8 mouse cellular contexts compared by ENCODE assay signal in genomic region chr14:25738591-25739001, GRCm38 (mm10). TPM values are rescaled to one million over a fixed set of nuclear protein-coding genes. Genes with fewer than 3 reads are reported as not detected.
DNase-seq lines count a peak whose midpoint lies in the region; ATAC-seq and TF ChIP-seq lines count a peak whose summit lies in the region.

No protein-coding gene starts in this region.

- WGBS in embryonic facial prominence, embryonic 14.5 days = 21% methylated on average over 14 of the region's 14 CpGs
- 16% methylated on average over 14 of the region's 14 CpGs for WGBS in heart, postnatal 0 days
- 65% methylated on average over 14 of the region's 14 CpGs for WGBS in liver, embryonic 11.5 days
- WGBS in midbrain, embryonic 13.5 days = 64% methylated on average over 14 of the region's 14 CpGs

- H3K4me3 ChIP-seq in embryonic facial prominence, embryonic 14.5 days (ENCODE audit: low read depth, low read length) = no peak overlapping the region
- no peak overlapping the region for H3K4me3 ChIP-seq in heart, postnatal 0 days (ENCODE audit: low read depth, low read length)
- no peak overlapping the region for H3K4me3 ChIP-seq in liver, embryonic 11.5 days (ENCODE audit: low read depth, low read length)
- no peak overlapping the region for H3K4me3 ChIP-seq in midbrain, embryonic 13.5 days (replicated peaks)

- H3K4me2 ChIP-seq in embryonic facial prominence, embryonic 14.5 days (ENCODE audit: low read depth, low read length) = no peak overlapping the region
- H3K4me2 ChIP-seq in heart, postnatal 0 days (ENCODE audit: low read depth, low read length) = no peak overlapping the region
- no peak overlapping the region for H3K4me2 ChIP-seq in liver, embryonic 11.5 days
- no peak overlapping the region for H3K4me2 ChIP-seq in midbrain, embryonic 13.5 days (replicated peaks)

- TF ChIP-seq EP300 in heart, postnatal 0 days (IDR thresholded peaks at IDR 0.05; ENCODE audit: low read depth) = peak; percentile 78; the same call in 1 of the 2 replicates

- ATAC-seq in embryonic facial prominence, embryonic 14.5 days (ENCODE audit: low read depth) = peak; percentile 53
- ATAC-seq in heart, postnatal 0 days (ENCODE audit: insufficient read depth, low read depth) = peak; percentile 70
- ATAC-seq in liver, embryonic 11.5 days (replicated peaks; ENCODE audit: low FRiP score) = no peak
- no peak for ATAC-seq in midbrain, embryonic 13.5 days

- no peak for TF ChIP-seq CTCF in heart, postnatal 0 days (IDR thresholded peaks at IDR 0.05; ENCODE audit: low read depth)

- DNase-seq in left cerebral cortex, postnatal 4 days = peak; percentile 66
- no peak for DNase-seq in left cerebral cortex, adult 9 months (ENCODE audit: low spot score in 2 of 2)
- DNase-seq in embryonic facial prominence, embryonic 14.5 days (ENCODE audit: low spot score) = peak; percentile 86
- peak; percentile 88 for DNase-seq in heart, postnatal 0 days (ENCODE audit: low spot score)
- no peak for DNase-seq in liver, embryonic 11.5 days (ENCODE audit: low spot score)
- DNase-seq in frontal cortex, postnatal 25 days (ENCODE audit: low spot score in 2 of 2) = no peak
- DNase-seq in ovary, postnatal 10 days (ENCODE audit: low spot score) = no peak

- H3K4me1 ChIP-seq in embryonic facial prominence, embryonic 14.5 days (ENCODE audit: control insufficient read depth, insufficient read depth, low read length) = peaks cover 60% of the 10 kb centered on the region
- H3K4me1 ChIP-seq in heart, postnatal 0 days (ENCODE audit: control insufficient read depth, insufficient read depth) = peaks cover 64% of the 10 kb centered on the region
- H3K4me1 ChIP-seq in liver, embryonic 11.5 days (replicated peaks; ENCODE audit: control insufficient read depth, insufficient read depth, low read length) = peaks cover 17% of the 10 kb centered on the region
- H3K4me1 ChIP-seq in midbrain, embryonic 13.5 days (replicated peaks) = peaks cover 30% of the 10 kb centered on the region

- intact Hi-C loops in left cerebral cortex, postnatal 4 days (cut with DNase I) = no loop called here

- H3K9ac ChIP-seq in embryonic facial prominence, embryonic 14.5 days (ENCODE audit: low read depth, low read length) = peak overlapping the region; percentile 40; the same call in 1 of the 2 replicates
- H3K9ac ChIP-seq in heart, postnatal 0 days (replicated peaks; ENCODE audit: low read depth, low read length) = no peak overlapping the region
- H3K9ac ChIP-seq in liver, embryonic 11.5 days (ENCODE audit: low read depth, low read length) = no peak overlapping the region
- H3K9ac ChIP-seq in midbrain, embryonic 13.5 days (replicated peaks) = no peak overlapping the region

- H3K27me3 ChIP-seq in embryonic facial prominence, embryonic 14.5 days (replicated peaks; ENCODE audit: control insufficient read depth, insufficient read depth, low read length) = no peaks in the 10 kb centered on the region
- H3K27me3 ChIP-seq in heart, postnatal 0 days (ENCODE audit: control insufficient read depth, insufficient read depth, low read length) = no peaks in the 10 kb centered on the region
- H3K27me3 ChIP-seq in liver, embryonic 11.5 days (replicated peaks; ENCODE audit: control insufficient read depth, insufficient read depth, low read length) = no peaks in the 10 kb centered on the region; the same call in 1 of the 2 replicates
- H3K27me3 ChIP-seq in midbrain, embryonic 13.5 days = no peaks in the 10 kb centered on the region

- peaks cover 10% of the 10 kb centered on the region; the same call in 1 of the 2 replicates for H3K36me3 ChIP-seq in embryonic facial prominence, embryonic 14.5 days (ENCODE audit: control insufficient read depth, insufficient read depth, low read length)
- H3K36me3 ChIP-seq in heart, postnatal 0 days (replicated peaks; ENCODE audit: control insufficient read depth, insufficient read depth, low read length) = peaks cover 17% of the 10 kb centered on the region
- H3K36me3 ChIP-seq in liver, embryonic 11.5 days (ENCODE audit: control insufficient read depth, insufficient read depth, low read length) = peaks cover 2% of the 10 kb centered on the region; the same call in 1 of the 2 replicates
- no peaks in the 10 kb centered on the region for H3K36me3 ChIP-seq in midbrain, embryonic 13.5 days

- H3K9me3 ChIP-seq in embryonic facial prominence, embryonic 14.5 days (ENCODE audit: control insufficient read depth, low read length) = no peaks in the 10 kb centered on the region
- H3K9me3 ChIP-seq in heart, postnatal 0 days (replicated peaks; ENCODE audit: control insufficient read depth, low read length) = no peaks in the 10 kb centered on the region
- H3K9me3 ChIP-seq in liver, embryonic 11.5 days (ENCODE audit: control insufficient read depth, low read length) = no peaks in the 10 kb centered on the region
- H3K9me3 ChIP-seq in midbrain, embryonic 13.5 days = no peaks in the 10 kb centered on the region

- H3K27ac ChIP-seq in embryonic facial prominence, embryonic 14.5 days (replicated peaks; ENCODE audit: low read depth, low read length) = peak overlapping the region; percentile 72
- peak overlapping the region; percentile 60 for H3K27ac ChIP-seq in heart, postnatal 0 days (ENCODE audit: low read depth)
- H3K27ac ChIP-seq in liver, embryonic 11.5 days (ENCODE audit: low read depth, low read length) = peak overlapping the region; percentile 25; the same call in 1 of the 2 replicates
- H3K27ac ChIP-seq in midbrain, embryonic 13.5 days = no peak overlapping the region

RNA-seq across cellular contexts. Expression of gene Zcchc24, which starts 30.2 kb away (rescaled TPM):
- 10 to 100 TPM; 34.2 to 34.8 TPM for total RNA-seq in left cerebral cortex, postnatal 4 days (2021)
- polyA plus RNA-seq in embryonic facial prominence, embryonic 14.5 days (2014; fragmentation: Nextera tagmentation; extraction: Ambion mirVana) = 45.6 and 48.1 TPM in 2 replicates
- total RNA-seq in heart, postnatal 0 days (2014; rRNA removed; ENCODE audit: low replicate concordance) = 36.6 and 40.3 TPM in 2 replicates
- 14.9 and 18.5 TPM in 2 replicates for polyA plus RNA-seq in heart, postnatal 0 days (2015; fragmentation: Nextera tagmentation; extraction: Ambion mirVana)
- 11.3 and 13.4 TPM in 2 replicates for polyA plus RNA-seq in liver, embryonic 11.5 days (2014; fragmentation: Nextera tagmentation; extraction: Ambion mirVana)
- 7.3 and 9.3 TPM in 2 replicates for polyA plus RNA-seq in midbrain, embryonic 13.5 days (2015; fragmentation: Nextera tagmentation; extraction: Ambion mirVana)

RNA-seq across cellular contexts. Expression of gene Ppif, which starts 44.6 kb away (rescaled TPM):
- total RNA-seq in left cerebral cortex, postnatal 4 days (2021) = 10 to 100 TPM; 19.9 to 20.8 TPM
- 27.3 and 28.4 TPM in 2 replicates for polyA plus RNA-seq in embryonic facial prominence, embryonic 14.5 days (2014; fragmentation: Nextera tagmentation; extraction: Ambion mirVana)
- total RNA-seq in heart, postnatal 0 days (2014; rRNA removed; ENCODE audit: low replicate concordance) = 205 and 222 TPM in 2 replicates
- 140 and 151 TPM in 2 replicates for polyA plus RNA-seq in heart, postnatal 0 days (2015; fragmentation: Nextera tagmentation; extraction: Ambion mirVana)
- 96.3 and 97.0 TPM in 2 replicates for polyA plus RNA-seq in liver, embryonic 11.5 days (2014; fragmentation: Nextera tagmentation; extraction: Ambion mirVana)
- 25.3 and 25.5 TPM in 2 replicates for polyA plus RNA-seq in midbrain, embryonic 13.5 days (2015; fragmentation: Nextera tagmentation; extraction: Ambion mirVana)

Comparison
In these comparisons a context has a peak if more than half of its experiments do, and no peak if none do; other contexts are left out.
1. DNase-seq: peak in left cerebral cortex, postnatal 4 days (single experiment), embryonic facial prominence, embryonic 14.5 days (single experiment) and heart, postnatal 0 days (single experiment); none in left cerebral cortex, adult 9 months (0 of 2), liver, embryonic 11.5 days (single experiment), frontal cortex, postnatal 25 days (0 of 2) and ovary, postnatal 10 days (single experiment).
2. ATAC-seq: peak in embryonic facial prominence, embryonic 14.5 days (single experiment) and heart, postnatal 0 days (single experiment); none in liver, embryonic 11.5 days (single experiment) and midbrain, embryonic 13.5 days (single experiment).